Mouse (Mus musculus): ENCODE results near the gene Mmgt2.
A peak's percentile ranks its signal among the peaks of the same experiment; 100 is the strongest.
"Not testable (repeated sequence)": the region's sequence is repeated elsewhere in the genome, so short reads cannot be mapped to it uniquely, and the experiment has no call there.

Mmgt2 gene

GRCm38 (mm10) chr11:62645732-62646494, 2.6 kb upstream of the Mmgt2 start:
- peak; percentile 77 for DNase-seq

GRCm38 (mm10) chr11:62646495-62646843, 2.0 kb upstream of the Mmgt2 start:
- no peak for DNase-seq

- DNase-seq, result no peak
These were observed 1.4 kb upstream of the Mmgt2 start for GRCm38 (mm10) chr11:62646958-62647515.

- DNase-seq, result no peak
These were observed 538 bp upstream of the Mmgt2 start, which contains the start of gene Lrrc75a for GRCm38 (mm10) chr11:62647661-62648590. Gene Lrrc75a, minus strand, starts transcription at chr11:62648523.

- DNase-seq, result not testable (repeated sequence)
These were observed 1.3 kb downstream of the Mmgt2 start for GRCm38 (mm10) chr11:62649803-62650202.

GRCm38 (mm10) chr11:62651563-62651962, 3.1 kb downstream of the Mmgt2 start:
- DNase-seq, result no peak

GRCm38 (mm10) chr11:62652080-62652479, 3.6 kb downstream of the Mmgt2 start:
- no peak for DNase-seq

GRCm38 (mm10) chr11:62660885-62661284, 12.4 kb downstream of the Mmgt2 start:
- DNase-seq, result no peak

GRCm38 (mm10) chr11:62664250-62664649, 15.8 kb downstream of the Mmgt2 start:
- no peak for DNase-seq

GRCm38 (mm10) chr11:62668986-62669385, 20.5 kb downstream of the Mmgt2 start:
- DNase-seq, result no peak

GRCm38 (mm10) chr11:62669471-62669870, 21.0 kb downstream of the Mmgt2 start:
- DNase-seq, result peak; percentile 88

- no peak for DNase-seq
These were observed 21.5 kb downstream of the Mmgt2 start for GRCm38 (mm10) chr11:62670006-62670405.

- peak; percentile 79 for DNase-seq
These were observed 27.2 kb downstream of the Mmgt2 start for GRCm38 (mm10) chr11:62675480-62676289.

- DNase-seq, result no peak
These were observed 27.8 kb downstream of the Mmgt2 start for GRCm38 (mm10) chr11:62676290-62676596.

- DNase-seq, result no peak
These were observed 30.4 kb downstream of the Mmgt2 start for GRCm38 (mm10) chr11:62678778-62679354.

- DNase-seq, result no peak
These were observed 31.5 kb downstream of the Mmgt2 start for GRCm38 (mm10) chr11:62679954-62680353.

GRCm38 (mm10) chr11:62691592-62691991, 43.1 kb downstream of the Mmgt2 start:
- DNase-seq, result no peak

- DNase-seq, result no peak
These were observed 45.1 kb downstream of the Mmgt2 start for GRCm38 (mm10) chr11:62693299-62694184.

- DNase-seq, result no peak
These were observed 46.7 kb downstream of the Mmgt2 start for GRCm38 (mm10) chr11:62695126-62695525.

GRCm38 (mm10) chr11:62699749-62700148, 51.3 kb downstream of the Mmgt2 start:
- no peak for DNase-seq

GRCm38 (mm10) chr11:62701218-62701617, 52.8 kb downstream of the Mmgt2 start:
- no peak for DNase-seq
